Mouse (Mus musculus) olfactory bulb, adult 2 months (tissue): Measurements from ENCODE around the gene Dock2.

Source experiments
- CTCF ChIP-seq: fragments of 200-500 bp; IDR thresholded peaks from 2 replicates; pipeline ENCODE4 v1.5.1; 2012; ENCODE audit warnings: low read depth, mild to moderate bottlenecking, low read length, moderate library complexity; ENCODE audit not compliant: insufficient read depth
- POLR2A ChIP-seq: fragments of 200-500 bp; IDR thresholded peaks from 2 replicates; pipeline ENCODE4 v1.6.1; 2012; ENCODE audit warnings: mild to moderate bottlenecking, low read depth, low read length, moderate library complexity; ENCODE audit not compliant: insufficient read depth

GRCm38 (mm10) chr11:34506390-34506789 lies 277.3 kb downstream of the Dock2 start:
- TF ChIP-seq CTCF (no peak), POLR2A (no peak)
